Mouse (Mus musculus) CH12.LX (cell line): ENCODE data around the gene Mta1.

Experiments
- CTCF ChIP-seq, 2 experiments: IDR thresholded peaks in 1 of 2; conservative IDR thresholded peaks in 1 of 2; 2 replicates each; pipeline ENCODE4 v1.5.1; 2011 to 2012; ENCODE audit warnings: low read depth in 2 of 2, low read length in 2 of 2, improper control_type of control experiment in 1 of 2, inconsistent platforms in 1 of 2, mild to moderate bottlenecking in 1 of 2, moderate library complexity in 1 of 2
- E2F4 ChIP-seq: IDR thresholded peaks from 2 replicates; pipeline ENCODE4 v1.6.1; 2011; ENCODE audit warnings: low read depth, low read length, improper control_type of control experiment; ENCODE audit not compliant: insufficient replicate concordance
- IRF4 ChIP-seq: IDR thresholded peaks from 2 replicates; pipeline ENCODE4 v1.6.1; 2014; ENCODE audit warnings: low read depth, mild to moderate bottlenecking, inconsistent platforms, low read length, improper control_type of control experiment
- MAX ChIP-seq: IDR thresholded peaks from 2 replicates; pipeline ENCODE4 v1.6.1; 2011; ENCODE audit warnings: low read length, improper control_type of control experiment
- RCOR1 ChIP-seq: conservative IDR thresholded peaks from 2 replicates; pipeline ENCODE4 v1.6.1; 2012; ENCODE audit warnings: low read depth, mild to moderate bottlenecking, inconsistent platforms, low read length, improper control_type of control experiment
- SMC3 ChIP-seq: IDR thresholded peaks from 2 replicates; pipeline ENCODE4 v1.6.1; 2011; ENCODE audit warnings: low read depth, low read length, improper control_type of control experiment

DNA sequence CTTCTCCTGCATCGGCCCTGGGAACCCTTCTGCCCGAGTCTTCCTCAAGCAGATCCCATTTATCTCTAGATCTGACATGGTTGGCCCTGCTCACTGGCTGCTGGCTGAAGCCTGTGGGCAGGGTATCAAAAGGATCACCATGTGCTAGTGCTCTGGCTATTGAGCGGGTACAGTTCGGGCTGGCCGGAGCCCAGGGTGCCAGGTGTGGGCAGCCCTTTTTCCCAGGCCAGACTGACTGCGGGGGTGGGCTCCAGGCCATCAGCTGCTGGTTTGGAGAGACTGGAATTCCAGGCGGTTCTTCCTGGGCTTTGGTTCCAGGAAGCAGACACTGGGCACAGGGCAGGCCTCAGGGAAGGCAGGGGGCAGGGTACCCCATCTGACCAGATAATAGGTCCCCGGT, 49.4 kb downstream of the Mta1 start:
- TF ChIP-seq IRF4 (no peak), E2F4 (no peak), MAX (no peak), CTCF (conservative IDR thresholded peaks at IDR 0.05 in 1 of 2, IDR thresholded peaks at IDR 0.05 in 1 of 2; ENCODE audit: low read depth in 2 of 2, low read length in 2 of 2) (no peak), SMC3 (no peak), RCOR1 (no peak)
